Mouse (Mus musculus): Measurements from ENCODE around the gene Retn.

Gene Retn

DNA sequence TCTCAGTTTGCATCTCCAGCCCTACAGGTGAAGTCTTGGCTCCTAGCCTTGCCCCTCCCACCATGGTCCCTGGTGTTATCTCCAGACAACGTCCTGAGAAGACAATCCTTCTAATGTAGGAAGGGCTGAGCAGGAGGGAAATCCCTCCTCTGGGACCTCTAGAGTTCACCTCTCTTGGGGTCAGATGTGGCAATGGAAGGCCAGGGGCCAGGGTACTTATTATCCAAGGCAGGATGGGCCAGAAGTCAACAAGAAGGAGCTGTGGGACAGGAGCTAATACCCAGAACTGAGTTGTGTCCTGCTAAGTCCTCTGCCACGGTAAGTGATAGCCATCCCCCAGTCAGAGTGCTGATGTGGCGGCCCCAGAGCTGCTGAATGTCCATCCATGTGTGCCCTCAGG lies at the start of gene Retn:
Gene Retn (plus strand): TSS at position 245 of the 400 bp plus-strand sequence.
- DNase-seq (ENCODE audit: low spot score): no peak

GRCm38 (mm10) chr8:3606593-3606992 lies 49.0 kb upstream of the Retn start:
- no peak for DNase-seq (ENCODE audit: low spot score)

- no peak for DNase-seq (ENCODE audit: low spot score)
Measured at GRCm38 (mm10) chr8:3607822-3608221, 47.7 kb upstream of the Retn start.

DNA sequence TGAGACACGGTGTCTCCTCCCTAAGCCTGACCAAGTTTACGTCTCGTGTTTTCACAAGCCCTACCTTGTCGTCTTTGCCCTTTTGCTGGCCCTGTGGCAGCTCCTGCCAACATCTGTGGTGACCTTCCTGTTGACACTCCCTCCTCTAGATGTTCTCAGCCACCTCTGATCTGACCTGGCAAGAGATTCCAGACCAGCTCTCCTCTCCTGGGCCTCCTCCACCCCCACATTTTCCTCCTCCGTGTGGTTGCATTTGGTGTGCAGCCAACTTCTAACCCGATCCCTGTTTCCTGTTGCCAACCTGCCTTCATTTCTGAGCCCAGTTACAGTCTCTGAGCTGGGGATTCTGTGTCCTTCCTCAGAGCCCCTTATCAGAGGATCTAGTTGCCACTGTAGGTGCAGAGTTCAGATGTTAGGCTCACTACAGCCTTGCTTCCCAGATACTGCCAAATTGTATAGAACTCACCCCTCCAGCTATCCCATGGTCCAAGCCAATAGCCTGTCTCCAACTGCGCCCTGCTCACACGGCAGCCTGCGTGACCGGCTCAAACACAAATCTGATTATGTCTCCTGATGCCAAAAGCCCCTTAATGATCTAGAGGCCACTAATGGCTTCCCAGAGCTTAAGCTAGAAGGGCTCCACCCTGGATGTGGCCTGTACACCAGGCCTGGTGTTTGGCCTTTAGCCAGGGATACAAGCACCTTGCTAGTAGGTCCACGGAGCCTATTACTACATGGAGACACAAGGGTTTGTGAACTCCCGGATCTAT lies 46.3 kb upstream of the Retn start:
- no peak for DNase-seq (ENCODE audit: low spot score)

DNA sequence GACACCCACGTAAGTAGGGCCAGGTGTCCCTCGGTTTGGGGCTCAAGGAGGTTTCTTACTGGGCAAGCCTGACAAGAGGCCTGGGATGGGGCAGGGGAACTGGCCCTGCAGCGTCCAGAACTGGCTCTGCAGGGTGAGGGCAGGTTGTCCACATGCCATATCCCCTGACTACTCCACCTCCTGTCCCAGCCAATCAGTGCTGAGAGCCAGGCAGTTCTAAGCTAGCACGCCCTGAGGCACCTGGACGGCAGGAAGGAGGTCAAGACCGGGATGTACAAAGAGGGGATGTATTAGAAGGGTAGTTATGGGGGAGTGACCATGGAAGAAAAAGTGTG lies 45.8 kb upstream of the Retn start:
- no peak for DNase-seq (ENCODE audit: low spot score)

DNA sequence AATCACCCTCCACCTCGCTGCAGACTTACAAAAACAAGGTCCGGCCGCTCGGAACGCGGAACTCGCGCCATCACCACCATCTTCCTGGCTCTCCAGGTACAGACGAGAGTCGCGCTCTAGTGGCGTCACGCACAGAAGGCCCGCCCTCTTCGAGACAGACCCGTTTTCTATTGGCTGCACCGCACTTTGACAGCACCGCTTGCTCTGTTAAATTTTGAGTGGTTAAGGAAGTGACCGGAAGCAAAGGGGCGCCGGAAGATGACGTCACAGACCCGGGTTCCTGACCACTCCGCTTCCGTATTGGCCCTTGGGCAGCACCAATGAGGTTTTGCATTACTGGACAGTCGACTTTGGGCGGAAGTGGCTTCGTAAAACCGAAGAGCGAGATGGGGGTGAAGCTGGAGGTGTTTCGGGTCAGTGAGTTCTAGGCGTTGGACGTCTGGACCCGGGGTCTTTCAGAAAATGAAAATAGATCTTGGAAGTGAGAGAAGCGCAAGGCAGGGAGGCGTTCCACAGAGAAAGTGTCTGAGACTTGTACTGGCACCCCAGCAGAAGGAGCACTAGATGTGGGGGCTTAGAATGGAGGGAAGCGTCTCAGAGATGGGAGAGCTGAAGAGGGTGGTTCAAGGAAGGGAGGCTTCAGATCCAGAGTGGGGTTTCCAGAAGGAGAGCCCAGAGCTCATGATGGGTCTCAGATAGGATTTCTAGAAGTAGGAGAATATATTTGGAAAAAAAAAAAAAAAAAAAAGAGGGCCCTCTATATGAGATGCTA lies 34.2 kb upstream of the Retn start, which contains the start of the genes Xab2 and Pet100:
Gene Xab2 (minus strand): TSS at position 118 of the 772 bp plus-strand sequence.
Gene Pet100 (plus strand): TSS at position 350 of the 772 bp plus-strand sequence.
- DNase-seq (ENCODE audit: low spot score): peak; percentile 99

- no peak for DNase-seq (ENCODE audit: low spot score)
Measured at GRCm38 (mm10) chr8:3622119-3622518, 33.5 kb upstream of the Retn start.

GRCm38 (mm10) chr8:3625445-3625844 lies 30.1 kb upstream of the Retn start, which contains the start of gene Pcp2:
Gene Pcp2, minus strand, starts transcription at chr8:3625545.
- DNase-seq (ENCODE audit: low spot score): no peak

DNA sequence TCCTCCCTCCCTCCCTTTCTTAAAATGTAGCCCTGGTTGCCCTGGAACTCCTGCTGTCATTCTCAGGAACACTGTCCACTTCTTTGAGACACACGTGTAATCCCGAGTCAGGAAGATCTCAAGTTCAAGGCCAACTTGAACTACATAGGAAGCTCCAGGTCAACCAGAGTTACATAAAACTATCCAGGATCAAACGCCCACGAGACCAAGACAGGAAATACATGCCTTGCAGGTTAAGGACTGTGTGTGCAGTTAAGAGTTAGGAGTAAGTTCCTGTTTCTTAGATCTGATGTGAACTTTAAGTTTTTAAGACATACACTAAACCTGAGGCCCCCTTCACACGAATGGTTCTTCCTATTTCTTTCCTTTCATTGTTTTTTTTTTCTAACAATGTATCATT lies 28.6 kb upstream of the Retn start:
- no peak for DNase-seq (ENCODE audit: low spot score)

DNA sequence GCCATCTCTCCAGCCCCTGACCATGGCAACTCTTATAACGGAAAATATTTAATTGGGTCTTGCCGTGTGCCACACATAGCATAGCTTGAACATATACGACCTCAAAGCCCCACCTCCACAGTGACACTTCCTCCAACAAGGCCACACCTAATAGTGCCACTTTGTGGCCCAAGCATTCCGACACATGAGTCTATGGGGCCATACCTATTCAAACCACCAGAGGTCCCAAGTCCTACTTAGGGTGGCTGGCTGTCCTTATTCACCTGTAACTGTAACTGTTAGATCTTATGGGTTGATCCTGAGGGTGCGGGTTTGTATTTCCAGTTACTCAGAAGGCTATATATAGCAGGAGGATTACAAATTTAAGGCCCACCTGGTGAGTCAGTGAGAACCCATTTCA lies 27.6 kb upstream of the Retn start:
- DNase-seq (ENCODE audit: low spot score): no peak

GRCm38 (mm10) chr8:3630647-3631477 lies 24.7 kb upstream of the Retn start, which contains the start of gene Stxbp2:
Gene Stxbp2, plus strand, starts transcription at chr8:3630955.
- DNase-seq (ENCODE audit: low spot score): peak; percentile 80

- DNase-seq (ENCODE audit: low spot score): peak; percentile 14
Measured at GRCm38 (mm10) chr8:3631478-3631875, 24.1 kb upstream of the Retn start.

GRCm38 (mm10) chr8:3645804-3646203 lies 9.8 kb upstream of the Retn start:
- peak; percentile 54 for DNase-seq (ENCODE audit: low spot score)

DNA sequence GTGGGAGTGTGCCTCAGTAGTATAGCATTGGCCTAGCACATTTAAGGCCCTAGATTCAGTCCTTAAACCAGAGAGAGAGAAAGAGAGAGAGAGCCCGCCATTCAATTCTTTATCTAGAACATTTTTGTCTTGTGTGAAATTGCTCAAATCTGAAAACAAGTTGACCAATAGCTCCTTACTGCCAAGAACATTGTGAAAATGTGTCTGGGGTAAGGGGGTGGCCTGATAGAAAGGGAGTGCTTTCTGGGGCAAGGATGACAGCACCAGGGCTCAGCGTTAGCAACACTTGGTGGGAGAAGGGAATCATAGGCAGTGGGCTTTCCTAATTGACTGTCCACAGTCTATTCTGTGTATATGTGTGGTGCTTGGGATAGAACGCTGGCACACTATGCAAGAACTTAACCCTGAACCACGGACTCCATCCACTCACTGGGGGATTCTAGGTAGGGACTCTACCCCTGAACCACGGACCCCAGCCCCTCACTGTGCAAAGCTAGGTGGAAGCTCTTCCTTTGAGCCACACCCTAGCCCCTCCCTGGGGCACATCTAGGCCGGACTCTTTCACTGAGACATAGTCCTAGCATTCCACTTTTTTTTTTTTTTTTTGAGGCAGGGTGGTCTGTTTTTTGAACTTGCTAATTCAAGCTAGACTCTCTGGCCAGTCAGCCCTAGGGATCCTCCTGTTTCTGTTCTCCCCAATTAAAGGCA lies 8.6 kb upstream of the Retn start:
- DNase-seq (ENCODE audit: low spot score): no peak

- DNase-seq (ENCODE audit: low spot score): no peak
Measured at GRCm38 (mm10) chr8:3647561-3647960, 8.0 kb upstream of the Retn start.

DNA sequence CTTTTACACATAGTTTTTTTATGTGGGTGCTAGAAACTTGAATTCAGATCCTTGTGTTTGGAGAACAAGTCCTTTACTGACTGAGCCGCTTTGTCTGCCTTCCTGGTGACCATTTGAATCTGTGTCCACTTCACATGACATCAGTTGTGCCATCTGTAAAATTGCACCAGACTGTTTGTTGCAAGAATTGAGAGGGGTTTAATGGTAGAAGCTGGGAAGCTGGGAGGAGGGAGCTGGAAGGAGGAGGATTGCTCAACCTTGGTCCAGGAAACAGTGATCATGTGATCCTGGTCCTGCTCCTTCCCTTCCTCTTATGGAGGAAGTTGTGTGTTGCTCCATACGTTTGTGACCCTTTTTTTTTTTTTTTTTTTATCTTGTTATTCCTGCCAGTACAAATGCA lies 7.3 kb upstream of the Retn start:
- no peak for DNase-seq (ENCODE audit: low spot score)

GRCm38 (mm10) chr8:3648990-3649389 lies 6.6 kb upstream of the Retn start:
- DNase-seq (ENCODE audit: low spot score): no peak

DNA sequence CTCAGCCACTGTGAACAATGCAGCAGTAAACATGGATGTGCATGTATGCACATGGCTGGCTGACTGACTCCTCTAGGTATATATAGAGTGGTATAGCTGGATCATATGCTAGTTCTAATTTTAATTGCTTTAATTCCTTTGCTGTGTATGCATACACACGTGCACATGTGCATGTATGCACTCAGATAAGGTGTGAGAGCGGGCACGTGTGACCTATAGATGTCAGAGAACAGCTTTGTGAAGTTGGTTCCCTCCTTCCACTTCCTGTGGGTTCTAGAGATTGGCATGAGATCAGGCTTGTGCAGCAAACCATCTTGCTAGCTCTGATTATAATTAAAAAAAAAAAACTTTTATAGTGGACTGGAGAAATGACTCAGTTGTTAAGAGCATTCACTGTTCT lies 2.7 kb upstream of the Retn start:
- no peak for DNase-seq (ENCODE audit: low spot score)

DNA sequence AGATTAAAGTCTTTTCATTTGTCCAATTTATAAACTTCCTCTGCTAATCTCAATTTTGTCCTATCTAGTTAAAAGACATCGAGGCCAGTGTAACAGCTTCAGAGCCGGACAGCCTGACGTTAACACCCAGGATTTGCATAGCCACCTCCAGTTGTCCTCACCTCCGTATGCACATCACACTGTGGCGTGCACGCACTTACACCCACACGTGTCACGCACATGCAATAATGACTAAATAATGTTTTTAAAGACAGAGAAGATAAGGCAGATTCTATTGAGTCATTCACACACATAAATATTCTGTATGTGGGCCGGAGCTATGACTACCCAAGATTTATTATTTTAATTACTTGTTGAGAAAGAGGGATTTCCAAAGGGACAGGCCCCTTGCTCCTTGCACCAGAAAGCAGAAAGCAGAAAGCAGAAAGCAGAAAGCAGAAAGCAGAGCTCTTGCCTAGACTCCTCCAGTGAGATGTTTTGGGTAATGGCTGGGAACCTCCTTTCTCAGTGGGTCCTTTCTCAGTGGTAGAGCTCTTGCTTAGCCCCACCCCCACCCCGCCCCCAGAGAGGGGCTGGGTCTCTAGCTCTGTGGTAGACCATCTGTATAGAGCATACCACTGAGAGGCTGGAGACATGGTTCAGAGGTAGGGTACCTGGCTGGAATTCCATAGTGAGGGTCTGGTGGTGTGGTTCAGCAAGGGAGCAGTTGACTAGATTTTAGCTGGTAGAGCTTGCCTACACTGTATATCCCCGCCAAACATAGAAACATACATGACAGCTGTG lies 653 bp upstream of the Retn start:
- DNase-seq (ENCODE audit: low spot score): no peak

GRCm38 (mm10) chr8:3656725-3657381 lies 1.3 kb downstream of the Retn start:
- DNase-seq (ENCODE audit: low spot score): no peak
